Mouse (Mus musculus) kidney, adult 2 months (tissue): ENCODE measurements around the gene Akap2. TPM values are rescaled to one million over a fixed set of nuclear protein-coding genes. Genes with fewer than 3 reads are reported as not detected.
A peak's percentile ranks its signal among the peaks of the same experiment; 100 is the strongest.

Source experiments
- DNase-seq: peaks from one replicate; pipeline ENCODE4 v3.0.0; 2021
- H3K27ac ChIP-seq: fragments of 200-500 bp; 2 replicates; pipeline ENCODE4 v1.5.1; 2012; ENCODE audit warnings: low read depth, low read length, control low read depth, inconsistent platforms; ENCODE audit not compliant: insufficient read depth
- H3K27me3 ChIP-seq: fragments of 200-500 bp; replicated peaks from 2 replicates; pipeline ENCODE4 v1.6.1; 2012; ENCODE audit warnings: mild to moderate bottlenecking, moderate library complexity, low read length, inconsistent platforms; ENCODE audit not compliant: control insufficient read depth, insufficient read depth
- H3K36me3 ChIP-seq: fragments of 200-500 bp; 2 replicates; pipeline ENCODE4 v1.6.1; 2012; ENCODE audit warnings: mild to moderate bottlenecking, moderate library complexity, low read length, inconsistent platforms; ENCODE audit not compliant: control insufficient read depth, insufficient read depth
- H3K4me1 ChIP-seq: fragments of 200-500 bp; 2 replicates; pipeline ENCODE4 v1.6.1; 2011; ENCODE audit warnings: low read length; ENCODE audit not compliant: control insufficient read depth, insufficient read depth
- H3K4me3 ChIP-seq: fragments of 200-500 bp; 2 replicates; pipeline ENCODE4 v1.5.1; 2011; ENCODE audit warnings: mild to moderate bottlenecking, low read depth, low read length, control low read depth; ENCODE audit not compliant: insufficient read depth
- CTCF ChIP-seq: fragments of 200-500 bp; conservative IDR thresholded peaks from 2 replicates; pipeline ENCODE4 v1.5.1; 2011; ENCODE audit warnings: low read depth, mild to moderate bottlenecking, control low read depth, low read length, moderate library complexity, mixed read lengths; ENCODE audit not compliant: insufficient read depth, insufficient read length
- POLR2A ChIP-seq: fragments of 200-500 bp; IDR thresholded peaks from one replicate; pipeline ENCODE4 v1.6.1; 2011; ENCODE audit warnings: low read depth, low read length, control low read depth
- WGBS: fragments of 180-500 bp; shearing (Covaris S2); methylation state at CpG from one replicate; pipeline ENCODE4 v1.1.7; 2018; 5-methylcytosine and 5-hydroxymethylcytosine counted together
- polyA plus RNA-seq: library from polyadenylated mRNA; depleted of rRNA; stranded (reverse); fragments of >200 nt; gene quantifications from 2 replicates; pipeline ENCODE4 v1.2.3, GENCODE M21; 2012

The Akap2 gene
- polyA plus RNA-seq, 1 experiment: 126 TPM

DNA sequence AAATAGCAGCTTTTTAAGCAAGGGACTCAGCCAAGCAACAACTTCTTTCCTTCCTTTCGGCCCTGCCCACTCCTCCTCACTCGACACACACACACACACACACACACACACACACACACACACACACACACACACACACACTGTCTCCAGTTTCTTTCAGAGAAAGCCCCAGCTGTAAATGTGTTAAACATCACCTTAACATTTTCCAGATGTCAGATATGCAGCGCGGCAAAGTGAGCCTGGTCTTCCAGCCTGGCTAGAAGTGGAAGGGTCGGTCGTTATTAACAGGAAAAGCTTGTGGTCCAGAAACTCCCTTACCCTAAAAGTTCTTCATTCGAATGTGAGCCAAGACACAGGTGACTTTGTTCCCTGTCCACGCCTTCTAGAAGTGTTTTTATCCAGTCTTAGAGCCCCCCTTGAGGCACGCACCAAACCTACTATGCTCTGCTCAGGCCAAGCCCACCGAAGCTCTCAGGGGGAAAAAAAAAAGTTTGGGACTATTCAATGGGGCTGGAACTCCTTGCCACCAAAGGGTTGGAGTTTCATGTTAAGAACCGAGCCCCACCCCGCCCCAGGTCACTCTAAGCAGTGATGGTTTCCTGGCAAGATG, 129.0 kb downstream of the Akap2 start:
- TF ChIP-seq CTCF: no peak
- TF ChIP-seq POLR2A: no peak
- no peak for DNase-seq
- WGBS: 38% methylated on average over 12 of the region's 12 CpGs
- Histone ChIP-seq H3K27me3 (no peaks in the 10 kb centered on the region), H3K27ac (peak overlapping the region; percentile 92), H3K4me1 (peaks cover 16% of the 10 kb centered on the region; the same call in 1 of the 2 replicates), H3K36me3 (no peaks in the 10 kb centered on the region), H3K4me3 (peak overlapping the region; percentile 71)

GRCm38 (mm10) chr4:57846991-57847422, 129.6 kb downstream of the Akap2 start:
- H3K4me1 ChIP-seq: peaks cover 11% of the 10 kb centered on the region; the same call in 1 of the 2 replicates
- H3K27ac ChIP-seq: peak overlapping the region; percentile 92
- peak; percentile 75 for DNase-seq
- H3K4me3 ChIP-seq: peak overlapping the region; percentile 71
- WGBS: 44% methylated on average over 8 of the region's 8 CpGs
- no peaks in the 10 kb centered on the region for H3K27me3 ChIP-seq
- TF ChIP-seq CTCF (no peak), POLR2A (no peak)
- no peaks in the 10 kb centered on the region for H3K36me3 ChIP-seq

- Histone ChIP-seq H3K27ac (peak overlapping the region; percentile 92), H3K4me3 (no peak overlapping the region), H3K27me3 (no peaks in the 10 kb centered on the region), H3K36me3 (no peaks in the 10 kb centered on the region), H3K4me1 (peaks cover 7% of the 10 kb centered on the region; the same call in 1 of the 2 replicates)
- no peak for TF ChIP-seq POLR2A
- TF ChIP-seq CTCF: no peak
- 58% methylated on average over 3 of the region's 3 CpGs for WGBS
- DNase-seq: no peak
Measured at GRCm38 (mm10) chr4:57847676-57848075, 130.2 kb downstream of the Akap2 start.

- Histone ChIP-seq H3K36me3 (no peaks in the 10 kb centered on the region), H3K4me1 (peaks cover 3% of the 10 kb centered on the region; the same call in 1 of the 2 replicates), H3K27me3 (no peaks in the 10 kb centered on the region), H3K27ac (no peak overlapping the region), H3K4me3 (no peak overlapping the region)
- DNase-seq: no peak
- no peak for TF ChIP-seq CTCF
- no peak for TF ChIP-seq POLR2A
- 67% methylated on average over 6 of the region's 6 CpGs for WGBS
Measured at GRCm38 (mm10) chr4:57849465-57849864, 132.0 kb downstream of the Akap2 start.

DNA sequence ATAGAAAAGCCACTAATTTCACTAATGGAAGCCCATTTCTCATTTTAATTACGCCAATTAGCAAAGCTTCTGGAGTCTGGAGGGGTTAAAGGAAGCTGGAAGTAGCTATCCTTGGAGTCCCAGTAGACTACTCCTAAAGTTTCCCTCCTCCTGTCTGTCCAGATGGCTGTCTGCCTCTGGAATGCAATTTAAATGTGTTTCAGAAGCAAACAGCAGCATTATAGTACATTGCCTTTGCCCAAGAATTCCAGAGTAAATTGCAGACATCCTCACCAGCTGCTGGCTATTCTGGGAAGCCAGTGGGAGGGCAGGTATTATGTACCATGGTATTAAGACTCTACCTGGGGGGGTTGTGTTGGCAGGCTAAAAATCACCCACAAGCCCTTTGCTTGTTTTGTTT, 134.3 kb downstream of the Akap2 start:
- H3K36me3 ChIP-seq: peaks cover 4% of the 10 kb centered on the region; the same call in 1 of the 2 replicates
- DNase-seq: no peak
- TF ChIP-seq POLR2A (no peak), CTCF (no peak)
- no peaks in the 10 kb centered on the region for H3K27me3 ChIP-seq
- H3K27ac ChIP-seq: no peak overlapping the region
- no peak overlapping the region for H3K4me3 ChIP-seq
- peaks cover 8% of the 10 kb centered on the region; the same call in 1 of the 2 replicates for H3K4me1 ChIP-seq
- 88% methylated on average over 1 of the region's 1 CpGs for WGBS

GRCm38 (mm10) chr4:57852461-57853040, 135.1 kb downstream of the Akap2 start:
- DNase-seq: no peak
- TF ChIP-seq CTCF (no peak), POLR2A (no peak)
- no peak overlapping the region for H3K27ac ChIP-seq
- WGBS: 61% methylated on average over 9 of the region's 9 CpGs
- peaks cover 14% of the 10 kb centered on the region for H3K4me1 ChIP-seq
- H3K27me3 ChIP-seq: no peaks in the 10 kb centered on the region
- H3K36me3 ChIP-seq: peaks cover 6% of the 10 kb centered on the region; the same call in 1 of the 2 replicates
- no peak overlapping the region for H3K4me3 ChIP-seq

- WGBS: 86% methylated on average over 6 of the region's 6 CpGs
- TF ChIP-seq POLR2A: no peak
- no peak for TF ChIP-seq CTCF
Measured at GRCm38 (mm10) chr4:57854181-57854580, 136.7 kb downstream of the Akap2 start.

More at GRCm38 (mm10) chr4:57854181-57854580, 136.7 kb downstream of the Akap2 start:
- Histone ChIP-seq H3K4me1 (peaks cover 15% of the 10 kb centered on the region), H3K27me3 (no peaks in the 10 kb centered on the region), H3K27ac (no peak overlapping the region), H3K4me3 (no peak overlapping the region), H3K36me3 (peaks cover 8% of the 10 kb centered on the region; the same call in 1 of the 2 replicates)
- DNase-seq: no peak
